Mouse (Mus musculus): ENCODE measurements around the gene Sdk1. TPM values are rescaled to one million over a fixed set of nuclear protein-coding genes. Genes with fewer than 3 reads are reported as not detected.

Gene Sdk1
- total and polyA plus RNA-seq, 2 experiments from 2014 or later = 1.5 to 13.6 TPM

GRCm38 (mm10) chr5:141886006-141886405, 644.7 kb downstream of the Sdk1 start:
- Histone ChIP-seq H3K36me3 (ENCODE audit: insufficient read depth) (no peaks in the 10 kb centered on the region), H3K27me3 (ENCODE audit: insufficient read depth, low read length) (no peaks in the 10 kb centered on the region), H3K27ac (ENCODE audit: low read depth, low read length) (no peak overlapping the region), H3K4me1 (ENCODE audit: insufficient read depth) (no peaks in the 10 kb centered on the region; the same call in 1 of the 2 replicates), H3K9ac (no peak overlapping the region; the same call in 1 of the 2 replicates), H3K9me3 (ENCODE audit: low read length) (no peaks in the 10 kb centered on the region), H3K4me3 (ENCODE audit: low read depth, low read length) (no peak overlapping the region), H3K4me2 (ENCODE audit: low read depth) (no peak overlapping the region)
- ATAC-seq (peak; percentile 27; the same call in 1 of the 2 replicates), DNase-seq (peak; percentile 55)
- TF ChIP-seq CTCF (IDR thresholded peaks at IDR 0.05; ENCODE audit: low read depth) = no peak
- WGBS = 39% methylated on average over 10 of the region's 10 CpGs

- Histone ChIP-seq H3K4me3 (ENCODE audit: low read depth, low read length) (no peak overlapping the region), H3K27ac (ENCODE audit: low read depth, low read length) (no peak overlapping the region), H3K9me3 (ENCODE audit: low read length) (no peaks in the 10 kb centered on the region), H3K27me3 (ENCODE audit: insufficient read depth, low read length) (no peaks in the 10 kb centered on the region), H3K9ac (no peak overlapping the region), H3K36me3 (ENCODE audit: insufficient read depth) (no peaks in the 10 kb centered on the region), H3K4me1 (ENCODE audit: insufficient read depth) (no peaks in the 10 kb centered on the region), H3K4me2 (ENCODE audit: low read depth) (no peak overlapping the region)
- ATAC-seq (no peak), DNase-seq (no peak)
- no peak for TF ChIP-seq CTCF (IDR thresholded peaks at IDR 0.05; ENCODE audit: low read depth)
- 18% methylated on average over 9 of the region's 9 CpGs for WGBS
Observed at GRCm38 (mm10) chr5:141889766-141890165, 648.5 kb downstream of the Sdk1 start.

GRCm38 (mm10) chr5:141896402-141896801, 655.1 kb downstream of the Sdk1 start:
- WGBS = 89% methylated on average over 8 of the region's 8 CpGs
- Histone ChIP-seq H3K4me3 (ENCODE audit: low read depth, low read length) (no peak overlapping the region), H3K9ac (no peak overlapping the region), H3K9me3 (ENCODE audit: low read length) (no peaks in the 10 kb centered on the region), H3K36me3 (ENCODE audit: insufficient read depth) (no peaks in the 10 kb centered on the region), H3K27me3 (ENCODE audit: insufficient read depth, low read length) (no peaks in the 10 kb centered on the region), H3K4me1 (ENCODE audit: insufficient read depth) (no peaks in the 10 kb centered on the region), H3K4me2 (ENCODE audit: low read depth) (no peak overlapping the region), H3K27ac (ENCODE audit: low read depth, low read length) (no peak overlapping the region)
- no peak for TF ChIP-seq CTCF (IDR thresholded peaks at IDR 0.05; ENCODE audit: low read depth)
- ATAC-seq (no peak), DNase-seq (no peak)

- DNase-seq = no peak
- Histone ChIP-seq H3K4me3 (ENCODE audit: low read depth, low read length) (no peak overlapping the region), H3K9me3 (ENCODE audit: low read length) (no peaks in the 10 kb centered on the region), H3K4me2 (ENCODE audit: low read depth) (no peak overlapping the region), H3K36me3 (ENCODE audit: insufficient read depth) (no peaks in the 10 kb centered on the region), H3K9ac (no peak overlapping the region), H3K4me1 (ENCODE audit: insufficient read depth) (no peaks in the 10 kb centered on the region), H3K27me3 (ENCODE audit: insufficient read depth, low read length) (no peaks in the 10 kb centered on the region), H3K27ac (ENCODE audit: low read depth, low read length) (no peak overlapping the region)
- no peak for ATAC-seq
- TF ChIP-seq CTCF (IDR thresholded peaks at IDR 0.05; ENCODE audit: low read depth) = no peak
- 38% methylated on average over 2 of the region's 2 CpGs for WGBS
Observed at GRCm38 (mm10) chr5:141897481-141897880, 656.2 kb downstream of the Sdk1 start.

GRCm38 (mm10) chr5:141899751-141900150, 658.5 kb downstream of the Sdk1 start:
- Histone ChIP-seq H3K4me2 (ENCODE audit: low read depth) (no peak overlapping the region), H3K9me3 (ENCODE audit: low read length) (no peaks in the 10 kb centered on the region), H3K36me3 (ENCODE audit: insufficient read depth) (no peaks in the 10 kb centered on the region), H3K27me3 (ENCODE audit: insufficient read depth, low read length) (no peaks in the 10 kb centered on the region), H3K4me3 (ENCODE audit: low read depth, low read length) (no peak overlapping the region), H3K4me1 (ENCODE audit: insufficient read depth) (no peaks in the 10 kb centered on the region), H3K9ac (no peak overlapping the region), H3K27ac (ENCODE audit: low read depth, low read length) (no peak overlapping the region)
- ATAC-seq = no peak
- TF ChIP-seq CTCF (IDR thresholded peaks at IDR 0.05; ENCODE audit: low read depth) = no peak
- DNase-seq = no peak
- whole genome bisulfite sequencing = 77% methylated on average over 7 of the region's 7 CpGs

- Histone ChIP-seq H3K4me2 (ENCODE audit: low read depth) (no peak overlapping the region), H3K9me3 (ENCODE audit: low read length) (no peaks in the 10 kb centered on the region), H3K27me3 (ENCODE audit: insufficient read depth, low read length) (no peaks in the 10 kb centered on the region), H3K27ac (ENCODE audit: low read depth, low read length) (no peak overlapping the region), H3K9ac (no peak overlapping the region), H3K36me3 (ENCODE audit: insufficient read depth) (no peaks in the 10 kb centered on the region), H3K4me1 (ENCODE audit: insufficient read depth) (no peaks in the 10 kb centered on the region), H3K4me3 (ENCODE audit: low read depth, low read length) (no peak overlapping the region)
- TF ChIP-seq CTCF (IDR thresholded peaks at IDR 0.05; ENCODE audit: low read depth) = 0 out of 2 replicates have a peak, but pooled peaks have one; percentile 8
- no peak for DNase-seq
- no peak for ATAC-seq
- 66% methylated on average over 16 of the region's 16 CpGs for WGBS
Observed at GRCm38 (mm10) chr5:141902544-141903250, 661.4 kb downstream of the Sdk1 start.

GRCm38 (mm10) chr5:141910444-141910843, 669.2 kb downstream of the Sdk1 start:
- no peaks in the 10 kb centered on the region for H3K27me3 ChIP-seq (ENCODE audit: insufficient read depth, low read length)
- no peaks in the 10 kb centered on the region for H3K36me3 ChIP-seq (ENCODE audit: insufficient read depth)
- no peaks in the 10 kb centered on the region for H3K9me3 ChIP-seq (ENCODE audit: low read length)
- no peak overlapping the region for H3K4me2 ChIP-seq (ENCODE audit: low read depth)
- H3K4me1 ChIP-seq (ENCODE audit: insufficient read depth) = no peaks in the 10 kb centered on the region; the same call in 1 of the 2 replicates
- DNase-seq (no peak), ATAC-seq (no peak)
- no peak for TF ChIP-seq CTCF (IDR thresholded peaks at IDR 0.05; ENCODE audit: low read depth)
- no peak overlapping the region for H3K27ac ChIP-seq (ENCODE audit: low read depth, low read length)
- H3K9ac ChIP-seq = no peak overlapping the region
- no peak overlapping the region for H3K4me3 ChIP-seq (ENCODE audit: low read depth, low read length)
- WGBS = 81% methylated on average over 3 of the region's 3 CpGs

All from forebrain, postnatal 0 days (tissue).